Mouse (Mus musculus) forebrain, embryonic 10.5 days (tissue): ENCODE measurements at regions not wholly inside any gene's neighbourhood (a gene's known extent, or its start where the extent isn't known, plus 50 kb on each side); places are given as distances from the start of the nearest gene placed in this dataset.

Source experiments
- DNase-seq: peaks from one replicate; pipeline ENCODE4 v3.0.0-alpha.2; 2017; ENCODE audit warnings: low spot score; ENCODE audit errors: extremely low spot score
- H3K27ac ChIP-seq: fragments of 300-500 bp; sonication (generic); 2 replicates; pipeline ENCODE4 v1.5.1; 2016; ENCODE audit warnings: mild to moderate bottlenecking
- H3K27me3 ChIP-seq: fragments of 300-500 bp; sonication (generic); 2 replicates; pipeline ENCODE4 v1.6.1; 2016; ENCODE audit warnings: mild to moderate bottlenecking; ENCODE audit not compliant: poor library complexity, severe bottlenecking
- H3K36me3 ChIP-seq: fragments of 300-500 bp; sonication (generic); replicated peaks from 2 replicates; pipeline ENCODE4 v1.6.1; 2016; ENCODE audit warnings: mild to moderate bottlenecking, moderate library complexity
- H3K4me1 ChIP-seq: fragments of 300-500 bp; sonication (generic); 2 replicates; pipeline ENCODE4 v1.6.1; 2016
- H3K4me3 ChIP-seq: fragments of 300-500 bp; sonication (generic); 2 replicates; pipeline ENCODE4 v1.5.1; 2016; ENCODE audit warnings: mild to moderate bottlenecking, moderate library complexity
- H3K9me3 ChIP-seq: fragments of 300-500 bp; sonication (generic); 2 replicates; pipeline ENCODE4 v1.6.1; 2016; ENCODE audit warnings: mild to moderate bottlenecking, moderate library complexity
- WGBS: fragments of 180-500 bp; shearing (Covaris S2); methylation state at CpG from one replicate; pipeline ENCODE4 v1.1.7; 2016; 5-methylcytosine and 5-hydroxymethylcytosine counted together

GRCm38 (mm10) chr13:30062285-30062684 is 74.0 kb upstream of the Mboat1 start:
- DNase-seq: no peak
- Histone ChIP-seq H3K27me3 (no peaks in the 10 kb centered on the region), H3K27ac (no peak overlapping the region), H3K9me3 (no peaks in the 10 kb centered on the region), H3K4me1 (peaks cover 5% of the 10 kb centered on the region; the same call in 1 of the 2 replicates), H3K4me3 (no peak overlapping the region), H3K36me3 (no peaks in the 10 kb centered on the region)
- 91% methylated on average over 4 of the region's 4 CpGs for WGBS

GRCm38 (mm10) chr13:30055141-30055645 is 69.3 kb upstream of the E2f3 start:
- no peak overlapping the region for H3K27ac ChIP-seq

GRCm38 (mm10) chr13:30051891-30052550 is 66.2 kb upstream of the E2f3 start:
- H3K36me3 ChIP-seq: no peaks in the 10 kb centered on the region
- H3K4me3 ChIP-seq: no peak overlapping the region
- no peak overlapping the region for H3K27ac ChIP-seq
- DNase-seq: no peak
- no peaks in the 10 kb centered on the region for H3K9me3 ChIP-seq
- H3K27me3 ChIP-seq: no peaks in the 10 kb centered on the region
- WGBS: 71% methylated on average over 16 of the region's 16 CpGs
- peaks cover 7% of the 10 kb centered on the region; the same call in 1 of the 2 replicates for H3K4me1 ChIP-seq

More at GRCm38 (mm10) chr13:30055141-30055645, 69.3 kb upstream of the E2f3 start:
- Histone ChIP-seq H3K36me3 (no peaks in the 10 kb centered on the region), H3K9me3 (no peaks in the 10 kb centered on the region), H3K27me3 (no peaks in the 10 kb centered on the region), H3K4me3 (no peak overlapping the region), H3K4me1 (peaks cover 7% of the 10 kb centered on the region; the same call in 1 of the 2 replicates)
- 87% methylated on average over 3 of the region's 3 CpGs for WGBS
- DNase-seq: no peak

- Histone ChIP-seq H3K27ac (no peak overlapping the region), H3K9me3 (no peaks in the 10 kb centered on the region), H3K36me3 (no peaks in the 10 kb centered on the region), H3K4me3 (no peak overlapping the region), H3K27me3 (no peaks in the 10 kb centered on the region), H3K4me1 (peaks cover 7% of the 10 kb centered on the region; the same call in 1 of the 2 replicates)
- DNase-seq: no peak
- 85% methylated on average over 9 of the region's 9 CpGs for WGBS
Measured at GRCm38 (mm10) chr13:30050745-30051508, 65.1 kb upstream of the E2f3 start.

GRCm38 (mm10) chr13:30048260-30048859 is 62.5 kb upstream of the E2f3 start:
- H3K27me3 ChIP-seq: no peaks in the 10 kb centered on the region
- no peak overlapping the region for H3K27ac ChIP-seq
- peaks cover 7% of the 10 kb centered on the region; the same call in 1 of the 2 replicates for H3K4me1 ChIP-seq
- 88% methylated on average over 11 of the region's 11 CpGs for WGBS
- no peak for DNase-seq
- H3K9me3 ChIP-seq: no peaks in the 10 kb centered on the region
- H3K4me3 ChIP-seq: no peak overlapping the region
- H3K36me3 ChIP-seq: no peaks in the 10 kb centered on the region

GRCm38 (mm10) chr13:30046504-30047169 is 60.8 kb upstream of the E2f3 start:
- H3K27me3 ChIP-seq: no peaks in the 10 kb centered on the region
- peaks cover under 1% of the 10 kb centered on the region; the same call in 1 of the 2 replicates for H3K4me1 ChIP-seq
- no peaks in the 10 kb centered on the region for H3K9me3 ChIP-seq
- DNase-seq: no peak
- H3K4me3 ChIP-seq: no peak overlapping the region
- H3K27ac ChIP-seq: no peak overlapping the region
- no peaks in the 10 kb centered on the region for H3K36me3 ChIP-seq
- WGBS: 88% methylated on average over 5 of the region's 5 CpGs

GRCm38 (mm10) chr13:30046061-30046460 is 60.2 kb upstream of the E2f3 start:
- Histone ChIP-seq H3K27ac (no peak overlapping the region), H3K4me3 (no peak overlapping the region), H3K4me1 (no peaks in the 10 kb centered on the region), H3K9me3 (no peaks in the 10 kb centered on the region), H3K27me3 (no peaks in the 10 kb centered on the region), H3K36me3 (no peaks in the 10 kb centered on the region)
- 76% methylated on average over 15 of the region's 15 CpGs for WGBS
- DNase-seq: no peak

GRCm38 (mm10) chr13:30045225-30045624 is 59.4 kb upstream of the E2f3 start:
- Histone ChIP-seq H3K9me3 (no peaks in the 10 kb centered on the region), H3K27ac (no peak overlapping the region), H3K36me3 (no peaks in the 10 kb centered on the region), H3K27me3 (no peaks in the 10 kb centered on the region), H3K4me1 (no peaks in the 10 kb centered on the region), H3K4me3 (no peak overlapping the region)
- WGBS: 74% methylated on average over 6 of the region's 6 CpGs
- DNase-seq: no peak

- no peak overlapping the region for H3K27ac ChIP-seq
- no peaks in the 10 kb centered on the region for H3K27me3 ChIP-seq
- H3K4me3 ChIP-seq: no peak overlapping the region
- no peaks in the 10 kb centered on the region for H3K36me3 ChIP-seq
- no peak for DNase-seq
- 93% methylated on average over 2 of the region's 2 CpGs for WGBS
- H3K4me1 ChIP-seq: no peaks in the 10 kb centered on the region
- no peaks in the 10 kb centered on the region for H3K9me3 ChIP-seq
Measured at GRCm38 (mm10) chr13:30044790-30045189, 58.9 kb upstream of the E2f3 start.

- Histone ChIP-seq H3K27me3 (no peaks in the 10 kb centered on the region), H3K36me3 (no peaks in the 10 kb centered on the region), H3K9me3 (no peaks in the 10 kb centered on the region), H3K27ac (no peak overlapping the region), H3K4me1 (no peaks in the 10 kb centered on the region), H3K4me3 (no peak overlapping the region)
- DNase-seq: no peak
- WGBS: 82% methylated on average over 15 of the region's 15 CpGs
Measured at GRCm38 (mm10) chr13:30042689-30043320, 56.9 kb upstream of the E2f3 start.

- Histone ChIP-seq H3K4me1 (no peaks in the 10 kb centered on the region), H3K4me3 (no peak overlapping the region), H3K27ac (no peak overlapping the region), H3K9me3 (no peaks in the 10 kb centered on the region), H3K27me3 (no peaks in the 10 kb centered on the region), H3K36me3 (no peaks in the 10 kb centered on the region)
- 92% methylated on average over 3 of the region's 3 CpGs for WGBS
- no peak for DNase-seq
Measured at GRCm38 (mm10) chr13:30041501-30042295, 55.8 kb upstream of the E2f3 start.
